Mouse (Mus musculus): ENCODE measurements at regions not wholly inside any gene's neighbourhood (a gene's known extent, or its start where the extent isn't known, plus 50 kb on each side); places are given as distances from the start of the nearest gene placed in this dataset.

DNA sequence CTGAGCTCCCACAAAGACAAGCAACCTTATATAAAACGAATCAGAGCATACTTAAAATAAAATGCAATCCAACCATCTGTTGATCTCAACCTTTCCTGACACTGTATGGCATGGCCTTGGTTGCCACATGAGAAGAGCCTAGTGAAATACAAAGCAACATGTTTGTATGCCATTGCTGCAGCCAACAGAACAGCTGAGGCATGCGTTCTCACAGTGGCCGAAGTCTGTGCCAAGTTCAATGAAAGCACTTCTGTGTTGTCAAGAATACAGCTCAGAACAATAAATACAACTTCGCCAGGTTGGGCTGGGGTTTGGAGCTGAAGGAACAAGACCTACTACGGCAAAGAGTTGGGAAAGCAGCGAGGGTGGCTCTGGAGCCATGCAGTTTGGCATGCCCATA, 872.2 kb downstream of the Epha4 start:
- TF ChIP-seq CTCF (IDR thresholded peaks at IDR 0.05; ENCODE audit: low read depth) (no peak), EP300 (IDR thresholded peaks at IDR 0.05; ENCODE audit: low read depth) (no peak)

All from liver, postnatal 0 days (tissue).